Mouse (Mus musculus): ENCODE data around the gene Myl3.
A peak's percentile ranks its signal among the peaks of the same experiment; 100 is the strongest.

- TF ChIP-seq GATA2 (IDR thresholded peaks at IDR 0.05; ENCODE audit: borderline replicate concordance, low read depth, low read length) (no peak), CTCF (IDR thresholded peaks at IDR 0.05; ENCODE audit: low read depth, low read length) (peak; percentile 24; the same call in 1 of the 2 replicates), TAL1 (conservative IDR thresholded peaks at IDR 0.05; ENCODE audit: low read depth, low read length) (no peak), GATA1 (IDR thresholded peaks at IDR 0.05; ENCODE audit: borderline replicate concordance, low read length) (no peak), POLR2AphosphoS5 (IDR thresholded peaks at IDR 0.05; ENCODE audit: insufficient replicate concordance, low read depth, low read length) (no peak)
Observed at GRCm38 (mm10) chr9:110729841-110730240, 11.8 kb upstream of the Myl3 start.

Measured in G1E (cell line).